ENCODE assay signal across 8 mouse cellular contexts in the genomic region with DNA sequence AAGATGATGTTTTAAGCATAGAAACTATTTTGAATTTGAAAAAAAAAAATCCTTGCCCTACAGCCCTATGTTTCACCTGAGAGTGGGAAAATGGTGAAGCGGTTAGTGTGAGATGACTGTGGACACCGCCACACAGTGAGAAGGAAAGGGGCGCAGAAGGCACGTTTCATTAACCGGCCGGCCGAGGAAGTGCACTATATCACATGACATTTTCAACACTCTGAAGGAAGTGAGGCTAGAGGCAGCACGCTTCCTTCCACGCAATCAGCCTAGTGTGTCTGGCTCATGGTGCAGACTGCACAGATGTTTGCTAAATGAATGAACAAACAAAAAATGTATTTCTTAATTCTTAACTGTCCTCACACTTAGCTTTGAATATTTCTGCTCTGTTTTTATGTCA.
A peak's percentile ranks its signal among the peaks of the same experiment; 100 is the strongest.
DNase-seq lines count a peak whose midpoint lies in the region; ATAC-seq and TF ChIP-seq lines count a peak whose summit lies in the region.
"Had no signal": no experiment of that assay in that cellular context is flagged by ENCODE, and none has a peak within 500 bp of the region (broad histone marks: within the 10 kb centered on the region; RNA-seq: fewer than 3 reads in every experiment).

No protein-coding gene starts in this region.

- peak; percentile 50 for ATAC-seq in kidney, embryonic 16.5 days (ENCODE audit: low FRiP score, low TSS enrichment)
- peak; percentile 45; the same call in 1 of the 2 replicates for ATAC-seq in liver, embryonic 12.5 days
- no peak for ATAC-seq in hindbrain, embryonic 13.5 days (ENCODE audit: low FRiP score)

- H3K4me1 ChIP-seq in kidney, embryonic 16.5 days (ENCODE audit: insufficient read depth, low read length), result peaks cover 15% of the 10 kb centered on the region; the same call in 1 of the 2 replicates
- H3K4me1 ChIP-seq in bone marrow macrophage, adult 2 months (ENCODE audit: control insufficient read depth, insufficient read depth, low read length), result peaks cover 2% of the 10 kb centered on the region
- peaks cover 10% of the 10 kb centered on the region for H3K4me1 ChIP-seq in liver, embryonic 12.5 days
- peaks cover 19% of the 10 kb centered on the region for H3K4me1 ChIP-seq in hindbrain, embryonic 13.5 days (replicated peaks)
- H3K4me1 ChIP-seq: limb, embryonic 15.5 days had no signal

- no peak for TF ChIP-seq CTCF in bone marrow macrophage, adult 2 months (IDR thresholded peaks at IDR 0.05; ENCODE audit: low read depth, low read length)

- H3K4me3 ChIP-seq in kidney, embryonic 16.5 days (ENCODE audit: low read length), result no peak overlapping the region
- H3K4me3 ChIP-seq in bone marrow macrophage, adult 2 months (ENCODE audit: insufficient read depth, low read length), result peak overlapping the region; percentile 16; the same call in 1 of the 2 replicates
- no peak overlapping the region for H3K4me3 ChIP-seq in liver, embryonic 12.5 days
- H3K4me3 ChIP-seq in hindbrain, embryonic 13.5 days, result no peak overlapping the region
- H3K4me3 ChIP-seq: limb, embryonic 15.5 days had no signal

- H3K9ac ChIP-seq in kidney, embryonic 16.5 days (replicated peaks; ENCODE audit: low read length), result no peak overlapping the region
- H3K9ac ChIP-seq in liver, embryonic 12.5 days, result no peak overlapping the region
- no peak overlapping the region for H3K9ac ChIP-seq in hindbrain, embryonic 13.5 days
- H3K9ac ChIP-seq: limb, embryonic 15.5 days had no signal

- no peak overlapping the region for H3K27ac ChIP-seq in kidney, embryonic 16.5 days (ENCODE audit: low read length)
- H3K27ac ChIP-seq in bone marrow macrophage, adult 2 months (ENCODE audit: insufficient read depth, low read depth, low read length), result peak overlapping the region; percentile 75
- no peak overlapping the region for H3K27ac ChIP-seq in liver, embryonic 12.5 days
- H3K27ac ChIP-seq in hindbrain, embryonic 13.5 days, result no peak overlapping the region
- H3K27ac ChIP-seq: limb, embryonic 15.5 days had no signal

- 22% methylated on average over 9 of the region's 9 CpGs for WGBS in kidney, embryonic 16.5 days
- 32% methylated on average over 9 of the region's 9 CpGs for WGBS in liver, embryonic 12.5 days (ENCODE audit: insufficient replicate concordance)
- 75% methylated on average over 9 of the region's 9 CpGs for WGBS in hindbrain, embryonic 13.5 days

- no peaks in the 10 kb centered on the region for H3K27me3 ChIP-seq in kidney, embryonic 16.5 days (ENCODE audit: insufficient read depth, low read length)
- H3K27me3 ChIP-seq in liver, embryonic 12.5 days (replicated peaks), result no peaks in the 10 kb centered on the region
- no peaks in the 10 kb centered on the region for H3K27me3 ChIP-seq in hindbrain, embryonic 13.5 days
- H3K27me3 ChIP-seq: limb, embryonic 15.5 days had no signal

- no peaks in the 10 kb centered on the region for H3K9me3 ChIP-seq in kidney, embryonic 16.5 days (ENCODE audit: low read length)
- H3K9me3 ChIP-seq in liver, embryonic 12.5 days (replicated peaks), result no peaks in the 10 kb centered on the region
- no peaks in the 10 kb centered on the region for H3K9me3 ChIP-seq in hindbrain, embryonic 13.5 days
- H3K9me3 ChIP-seq: limb, embryonic 15.5 days had no signal

- H3K4me2 ChIP-seq in kidney, embryonic 16.5 days (replicated peaks; ENCODE audit: low read depth, low read length), result peak overlapping the region; percentile 20; the same call in 1 of the 2 replicates
- peak overlapping the region; percentile 32 for H3K4me2 ChIP-seq in liver, embryonic 12.5 days
- H3K4me2 ChIP-seq in hindbrain, embryonic 13.5 days, result no peak overlapping the region
- H3K4me2 ChIP-seq: limb, embryonic 15.5 days had no signal

- H3K36me3 ChIP-seq in kidney, embryonic 16.5 days (ENCODE audit: insufficient read depth, low read length), result no peaks in the 10 kb centered on the region
- peaks cover 4% of the 10 kb centered on the region; the same call in 1 of the 2 replicates for H3K36me3 ChIP-seq in liver, embryonic 12.5 days
- H3K36me3 ChIP-seq in hindbrain, embryonic 13.5 days, result no peaks in the 10 kb centered on the region
- H3K36me3 ChIP-seq: limb, embryonic 15.5 days had no signal

- TF ChIP-seq POLR2A in bone marrow macrophage, adult 2 months (IDR thresholded peaks at IDR 0.05; ENCODE audit: borderline replicate concordance, low read depth, low read length), result no peak

- no peak for DNase-seq in kidney, adult 18-20 months
- DNase-seq in spleen, postnatal 36 days (ENCODE audit: low spot score in 2 of 2), result peak; percentile 50 to 56
- DNase-seq in ovary, postnatal 14 days (ENCODE audit: low spot score), result no peak

Comparison
In these comparisons a context has a peak if more than half of its experiments do, and no peak if none do; other contexts are left out.
1. DNase-seq: peak in spleen, postnatal 36 days (2 of 2); none in kidney, adult 18-20 months (single experiment) and ovary, postnatal 14 days (single experiment).